Comparison of ENCODE assay signal across 9 mouse cellular contexts in the genomic region with DNA sequence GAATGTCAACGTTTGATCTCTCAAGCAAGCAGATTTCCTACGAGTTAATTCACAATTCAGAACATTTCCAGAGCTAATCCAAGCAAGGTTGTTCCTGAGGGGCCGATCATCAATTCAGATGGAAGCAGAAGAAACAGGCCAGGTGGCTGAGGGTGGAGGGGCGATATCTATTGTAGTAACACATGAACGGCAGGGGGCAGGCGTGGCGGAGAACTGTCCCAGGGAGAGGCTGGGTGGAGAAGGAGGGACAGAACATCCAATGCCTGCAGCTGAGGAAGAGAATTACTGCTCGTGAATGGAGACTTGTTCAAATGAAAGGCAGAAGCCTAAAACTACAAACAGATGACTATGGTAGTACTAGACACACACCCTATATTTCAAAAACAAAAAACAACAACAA.
A peak's percentile ranks its signal among the peaks of the same experiment; 100 is the strongest.
DNase-seq lines count a peak whose midpoint lies in the region.
"Had no signal": no experiment of that assay in that cellular context is flagged by ENCODE, and none has a peak within 500 bp of the region (broad histone marks: within the 10 kb centered on the region; RNA-seq: fewer than 3 reads in every experiment).

No protein-coding gene starts in this region.

- intact Hi-C loops in left cerebral cortex, postnatal 25 days (cut with DNase I), result no loop called here

- peak; percentile 78 to 82 for DNase-seq in cerebellum, postnatal 10 days
- DNase-seq in cerebellum, adult 8-10 months, result no peak
- peak; percentile 27 to 37 for DNase-seq in left cerebral cortex, adult 18-20 months (ENCODE audit: low spot score in 2 of 2)
- DNase-seq in left cerebral cortex, adult 11 months (ENCODE audit: low spot score), result no peak
- peak; percentile 63 for DNase-seq in brain, adult 2 months (ENCODE audit: low read depth, low spot score)
- peak; percentile 11 to 23 for DNase-seq in left cerebral cortex, postnatal 25 days (ENCODE audit: low spot score in 2 of 2)
- DNase-seq in MN1 (ENCODE audit: low spot score), result no peak
- no peak for DNase-seq in gastrocnemius, postnatal 10 days
- DNase-seq: liver, embryonic 13.5 days had no signal

Comparison
In these comparisons a context has a peak if more than half of its experiments do, and no peak if none do; other contexts are left out.
1. DNase-seq: peak in cerebellum, postnatal 10 days (2 of 2), left cerebral cortex, adult 18-20 months (2 of 2), brain, adult 2 months (single experiment) and left cerebral cortex, postnatal 25 days (2 of 2); none in cerebellum, adult 8-10 months (single experiment), left cerebral cortex, adult 11 months (single experiment), MN1 (single experiment) and gastrocnemius, postnatal 10 days (single experiment).